Mouse (Mus musculus): Measurements from ENCODE around the gene Pcbd2. TPM values are rescaled to one million over a fixed set of nuclear protein-coding genes. Genes with fewer than 3 reads are reported as not detected.

The Pcbd2 gene
- polyA plus RNA-seq, 1 experiment from 2014 or later = 71.8 TPM

DNA sequence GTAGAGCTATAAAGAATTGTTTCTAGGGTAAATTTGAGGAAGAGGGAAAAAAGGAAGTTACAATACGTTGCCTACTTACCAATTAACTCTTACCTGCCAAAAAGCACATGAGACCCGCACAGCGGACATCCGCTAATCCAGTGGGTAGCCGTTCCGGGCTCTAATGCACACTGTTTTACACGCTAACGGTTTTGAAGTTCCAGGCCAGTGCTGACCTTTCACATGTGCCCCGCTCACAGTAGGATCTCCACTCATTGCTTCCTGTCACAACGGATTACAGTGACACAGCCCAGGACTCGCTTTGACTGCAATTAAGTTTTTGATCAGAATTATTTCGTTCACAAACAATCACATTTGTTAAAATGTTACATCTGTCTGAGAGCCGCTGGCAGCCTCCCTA is 27.2 kb downstream of the Pcbd2 start:
- no peak for ATAC-seq
- WGBS = 58% methylated on average over 13 of the region's 13 CpGs
- H3K27me3 ChIP-seq (replicated peaks) = no peaks in the 10 kb centered on the region
- H3K9ac ChIP-seq = no peak overlapping the region
- no peak overlapping the region for H3K4me3 ChIP-seq (replicated peaks)
- peaks cover 4% of the 10 kb centered on the region; the same call in 1 of the 2 replicates for H3K4me1 ChIP-seq (replicated peaks)
- H3K36me3 ChIP-seq = no peaks in the 10 kb centered on the region
- H3K9me3 ChIP-seq = no peaks in the 10 kb centered on the region
- no peak overlapping the region for H3K27ac ChIP-seq
- H3K4me2 ChIP-seq (replicated peaks) = no peak overlapping the region

DNA sequence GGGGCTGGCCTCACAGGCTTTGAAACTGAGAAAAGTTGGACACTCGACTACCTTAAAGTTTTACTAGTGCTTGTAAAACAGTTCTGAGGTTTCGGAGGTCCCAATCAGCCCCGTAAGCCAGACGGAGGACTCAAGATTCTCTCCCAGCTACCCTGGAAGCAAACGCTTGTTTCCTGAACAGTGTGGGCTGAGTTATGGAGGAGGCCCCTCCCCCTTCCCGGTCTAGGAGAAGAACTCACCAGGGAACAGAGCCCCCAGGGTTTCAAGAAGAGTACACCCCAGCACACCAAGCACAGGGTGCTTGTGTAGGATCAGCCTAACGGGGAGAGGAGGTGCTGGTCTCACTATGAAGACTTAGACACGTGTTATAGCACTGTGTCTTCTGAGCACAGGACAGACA is 29.6 kb downstream of the Pcbd2 start:
- Histone ChIP-seq H3K9ac (no peak overlapping the region), H3K27me3 (replicated peaks) (no peaks in the 10 kb centered on the region), H3K4me2 (replicated peaks) (peak overlapping the region; percentile 39), H3K36me3 (no peaks in the 10 kb centered on the region), H3K4me3 (replicated peaks) (no peak overlapping the region), H3K27ac (no peak overlapping the region), H3K9me3 (no peaks in the 10 kb centered on the region), H3K4me1 (replicated peaks) (peaks cover 4% of the 10 kb centered on the region; the same call in 1 of the 2 replicates)
- ATAC-seq = peak; percentile 72
- 31% methylated on average over 8 of the region's 8 CpGs for WGBS

DNA sequence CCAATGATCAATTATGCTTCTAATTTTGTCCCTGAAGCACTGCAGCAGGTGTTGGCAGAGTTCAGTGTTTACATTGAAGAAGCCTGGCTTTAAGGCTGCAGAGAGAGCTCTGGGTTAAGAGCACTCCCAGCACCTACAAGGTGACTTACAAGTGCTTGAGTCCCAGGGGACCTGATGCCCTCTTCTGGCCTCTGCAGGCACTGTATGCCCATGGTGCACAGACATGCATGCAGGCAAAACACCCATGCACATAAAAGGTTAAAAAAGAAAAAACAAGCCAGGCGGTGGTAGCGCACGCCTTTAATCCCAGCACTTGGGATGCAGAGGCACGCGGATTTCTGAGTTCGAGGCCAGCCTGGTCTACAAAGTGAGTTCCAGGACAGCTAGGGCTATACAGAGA is 30.5 kb downstream of the Pcbd2 start:
- H3K9me3 ChIP-seq = no peaks in the 10 kb centered on the region
- no peak; the same call in 1 of the 2 replicates for ATAC-seq
- no peaks in the 10 kb centered on the region for H3K27me3 ChIP-seq (replicated peaks)
- WGBS = 91% methylated on average over 6 of the region's 6 CpGs
- H3K27ac ChIP-seq = no peak overlapping the region
- H3K4me3 ChIP-seq (replicated peaks) = no peak overlapping the region
- no peak overlapping the region for H3K9ac ChIP-seq
- no peak overlapping the region for H3K4me2 ChIP-seq (replicated peaks)
- H3K36me3 ChIP-seq = no peaks in the 10 kb centered on the region
- H3K4me1 ChIP-seq (replicated peaks) = peaks cover 4% of the 10 kb centered on the region; the same call in 1 of the 2 replicates

DNA sequence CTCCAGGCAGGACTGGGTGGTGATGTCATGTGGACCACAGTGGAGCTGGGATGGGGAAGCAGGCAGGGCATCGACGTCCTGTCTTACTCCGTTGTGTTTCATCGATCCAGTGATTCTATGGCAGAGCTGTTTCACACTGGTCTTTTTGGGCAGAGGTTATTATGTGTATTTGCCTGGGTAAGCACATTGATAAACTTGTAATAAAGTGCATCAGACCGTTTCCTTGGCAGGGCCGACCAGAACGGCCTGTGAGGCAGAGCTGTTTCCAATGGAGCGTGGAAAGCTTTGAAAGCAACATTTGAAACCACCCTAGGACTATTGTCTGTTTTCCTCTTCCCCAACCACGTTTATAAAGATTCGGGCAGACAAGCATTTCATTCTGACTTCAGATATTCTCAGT is 33.4 kb downstream of the Pcbd2 start:
- WGBS = 64% methylated on average over 10 of the region's 10 CpGs
- Histone ChIP-seq H3K36me3 (no peaks in the 10 kb centered on the region), H3K4me3 (replicated peaks) (no peak overlapping the region), H3K27ac (no peak overlapping the region), H3K4me2 (replicated peaks) (no peak overlapping the region), H3K27me3 (replicated peaks) (no peaks in the 10 kb centered on the region), H3K4me1 (replicated peaks) (no peaks in the 10 kb centered on the region), H3K9ac (no peak overlapping the region), H3K9me3 (no peaks in the 10 kb centered on the region)
- ATAC-seq = no peak

DNA sequence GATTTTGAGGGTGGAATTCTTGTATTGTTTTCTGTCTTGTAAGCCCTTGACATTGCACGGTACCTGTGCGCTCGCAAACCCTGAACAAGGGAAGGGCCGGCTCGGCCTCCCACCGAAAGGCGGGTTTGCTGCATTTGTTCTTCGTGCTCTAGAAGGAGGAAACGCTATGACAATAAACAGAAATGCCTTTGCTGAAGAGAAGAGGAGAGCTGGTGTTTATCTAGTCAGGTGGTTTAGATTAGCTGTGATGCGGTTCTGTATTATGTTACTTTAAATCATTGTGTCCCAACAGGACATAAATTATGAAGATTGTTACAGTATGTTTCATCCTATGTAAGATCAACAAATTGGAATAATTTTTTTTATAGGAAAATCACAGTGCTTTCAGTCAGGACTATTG is 34.3 kb downstream of the Pcbd2 start:
- no peaks in the 10 kb centered on the region for H3K27me3 ChIP-seq (replicated peaks)
- H3K36me3 ChIP-seq = no peaks in the 10 kb centered on the region
- no peaks in the 10 kb centered on the region for H3K9me3 ChIP-seq
- H3K4me3 ChIP-seq (replicated peaks) = no peak overlapping the region
- no peak overlapping the region for H3K27ac ChIP-seq
- ATAC-seq = no peak
- 44% methylated on average over 10 of the region's 10 CpGs for WGBS
- no peaks in the 10 kb centered on the region for H3K4me1 ChIP-seq (replicated peaks)
- no peak overlapping the region for H3K9ac ChIP-seq
- H3K4me2 ChIP-seq (replicated peaks) = no peak overlapping the region

DNA sequence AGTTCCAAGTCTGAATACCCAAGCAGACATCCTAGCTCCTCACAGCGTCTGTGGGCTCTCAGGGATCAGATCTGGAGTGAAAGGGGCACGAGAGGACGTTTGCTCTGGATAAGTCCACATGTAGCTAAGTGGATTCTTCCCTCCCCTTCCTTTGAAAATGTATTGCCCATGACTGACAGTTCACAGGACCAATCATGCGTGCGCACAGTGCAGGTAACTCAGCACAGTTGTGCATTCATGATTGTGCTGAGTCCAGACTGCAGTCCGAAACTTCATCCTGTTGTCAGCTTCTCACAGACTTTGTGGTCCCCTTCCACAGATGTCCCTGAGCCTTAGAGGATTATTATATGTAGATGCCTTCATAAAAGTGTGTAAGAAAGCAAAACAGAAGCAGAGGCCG is 47.2 kb downstream of the Pcbd2 start:
- H3K27ac ChIP-seq = no peak overlapping the region

DNA sequence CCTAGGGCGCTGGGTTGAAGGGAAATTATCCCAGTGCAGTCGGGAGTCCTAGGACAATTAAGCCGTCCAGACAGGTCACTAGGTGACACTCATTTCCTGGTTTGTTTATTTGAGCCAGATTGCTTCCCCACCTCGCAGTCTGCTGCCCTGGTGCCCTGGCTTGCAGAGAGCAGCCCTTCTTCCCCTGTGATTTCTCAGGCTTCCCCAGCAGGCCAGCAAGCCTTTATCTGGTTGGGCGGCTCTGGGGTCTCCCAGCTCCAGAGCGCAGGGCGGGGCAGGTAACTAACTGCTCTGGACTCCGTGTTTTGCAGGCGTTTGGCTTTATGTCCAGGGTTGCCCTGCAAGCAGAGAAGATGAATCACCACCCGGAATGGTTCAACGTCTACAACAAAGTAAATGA is 47.9 kb downstream of the Pcbd2 start:
- Histone ChIP-seq H3K4me2 (replicated peaks) (no peak overlapping the region), H3K9me3 (no peaks in the 10 kb centered on the region), H3K9ac (no peak overlapping the region)

More for the DNA sequence above, 47.2 kb downstream of the Pcbd2 start:
- no peak overlapping the region for H3K4me2 ChIP-seq (replicated peaks)
- no peak overlapping the region for H3K4me3 ChIP-seq (replicated peaks)
- WGBS = 81% methylated on average over 7 of the region's 7 CpGs
- peaks cover 5% of the 10 kb centered on the region; the same call in 1 of the 2 replicates for H3K4me1 ChIP-seq (replicated peaks)
- no peak overlapping the region for H3K9ac ChIP-seq
- ATAC-seq = no peak
- H3K27me3 ChIP-seq (replicated peaks) = no peaks in the 10 kb centered on the region
- H3K9me3 ChIP-seq = no peaks in the 10 kb centered on the region
- no peaks in the 10 kb centered on the region for H3K36me3 ChIP-seq

DNA sequence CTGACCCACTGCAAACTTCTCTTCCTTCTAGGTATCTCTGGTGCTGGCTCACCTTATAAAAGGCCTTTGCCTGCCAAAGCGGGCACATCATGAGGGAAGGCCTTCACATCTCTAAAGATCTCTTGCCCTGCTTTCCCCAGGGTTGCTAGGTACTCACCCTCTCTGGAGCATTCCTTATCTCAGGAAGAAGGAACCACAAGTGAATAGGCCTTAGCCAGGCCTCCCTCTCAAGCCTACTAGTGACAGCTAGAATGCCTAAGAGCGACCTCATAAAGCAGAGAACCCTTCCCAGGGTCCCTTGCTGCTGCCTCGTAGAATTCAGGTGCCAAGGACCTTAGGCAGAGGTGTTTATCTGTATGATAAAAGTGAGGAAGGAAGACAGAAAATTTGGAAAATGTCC is 57.1 kb downstream of the Pcbd2 start, which contains the start of gene Catsper3:
Catsper3 (plus strand) TSS at position 301 of the 400 bp plus-strand sequence.
- Histone ChIP-seq H3K4me2 (replicated peaks) (no peak within 1 kb of the TSS), H3K4me1 (replicated peaks) (no peaks in the 10 kb centered on the region), H3K27ac (no peak within 1 kb of the TSS), H3K27me3 (replicated peaks) (no peaks in the 10 kb centered on the region), H3K9me3 (no peaks in the 10 kb centered on the region), H3K36me3 (no peaks in the 10 kb centered on the region), H3K4me3 (replicated peaks) (no peak within 1 kb of the TSS), H3K9ac (no peak within 1 kb of the TSS)
- WGBS = 73% methylated on average over 3 of the region's 3 CpGs
- no peak for ATAC-seq

More for the DNA sequence above, 47.9 kb downstream of the Pcbd2 start:
- ATAC-seq = no peak
- Histone ChIP-seq H3K27me3 (replicated peaks) (no peaks in the 10 kb centered on the region), H3K4me1 (replicated peaks) (peaks cover 5% of the 10 kb centered on the region; the same call in 1 of the 2 replicates), H3K4me3 (replicated peaks) (no peak overlapping the region), H3K27ac (no peak overlapping the region), H3K36me3 (no peaks in the 10 kb centered on the region)
- 21% methylated on average over 11 of the region's 11 CpGs for WGBS

DNA sequence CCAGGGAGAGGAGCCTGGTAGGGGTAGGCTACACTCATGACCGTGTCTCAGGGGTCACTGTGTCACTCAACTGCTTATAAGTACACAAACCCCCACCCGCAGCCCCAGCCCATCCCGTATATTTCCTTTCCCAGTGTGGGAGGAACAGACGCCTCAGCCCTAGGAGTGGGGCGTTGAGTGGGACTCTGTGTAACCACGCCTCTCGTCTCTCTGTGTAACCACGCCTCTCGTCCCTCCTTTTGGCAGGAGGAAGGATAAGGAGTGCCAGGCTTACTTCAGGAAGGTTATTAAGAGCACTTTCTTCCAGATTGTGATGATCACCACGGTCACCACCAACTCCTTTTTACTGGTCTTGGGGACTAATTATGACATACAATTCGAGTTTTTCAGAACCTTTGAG is 59.0 kb downstream of the Pcbd2 start:
- WGBS = 53% methylated on average over 11 of the region's 11 CpGs
- H3K9me3 ChIP-seq = no peaks in the 10 kb centered on the region
- 0 out of 2 replicates have a peak, but pooled peaks have one; percentile 23 for ATAC-seq
- no peaks in the 10 kb centered on the region for H3K4me1 ChIP-seq (replicated peaks)
- H3K36me3 ChIP-seq = no peaks in the 10 kb centered on the region
- no peak overlapping the region for H3K9ac ChIP-seq
- H3K27me3 ChIP-seq (replicated peaks) = no peaks in the 10 kb centered on the region
- H3K4me3 ChIP-seq (replicated peaks) = no peak overlapping the region
- no peak overlapping the region for H3K27ac ChIP-seq
- H3K4me2 ChIP-seq (replicated peaks) = no peak overlapping the region

DNA sequence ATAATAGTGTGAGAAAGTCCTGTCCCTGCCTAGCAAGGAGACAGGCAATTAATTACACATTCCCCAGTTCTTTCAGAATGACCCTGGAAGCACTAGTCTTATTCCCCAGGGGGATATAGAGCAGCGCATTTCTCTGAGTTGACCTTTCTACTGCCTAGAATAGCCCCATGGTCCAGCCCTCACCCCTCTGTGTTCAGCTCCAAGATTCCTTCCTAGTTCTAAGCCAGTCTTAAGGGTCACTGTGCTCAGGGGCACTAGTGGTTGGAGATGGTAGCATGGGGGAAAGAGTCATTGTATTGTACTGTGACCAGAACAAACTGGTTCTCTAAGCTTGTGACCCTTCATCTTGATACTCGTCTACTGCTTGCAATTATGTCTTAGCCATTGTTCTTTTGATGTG is 74.1 kb downstream of the Pcbd2 start:
- no peak overlapping the region for H3K27ac ChIP-seq
- no peaks in the 10 kb centered on the region for H3K4me1 ChIP-seq (replicated peaks)
- H3K36me3 ChIP-seq = no peaks in the 10 kb centered on the region
- no peak overlapping the region for H3K4me2 ChIP-seq (replicated peaks)
- H3K9me3 ChIP-seq = no peaks in the 10 kb centered on the region
- no peak overlapping the region for H3K9ac ChIP-seq
- WGBS = 77% methylated on average over 2 of the region's 2 CpGs
- no peaks in the 10 kb centered on the region for H3K27me3 ChIP-seq (replicated peaks)
- ATAC-seq = no peak
- no peak overlapping the region for H3K4me3 ChIP-seq (replicated peaks)

DNA sequence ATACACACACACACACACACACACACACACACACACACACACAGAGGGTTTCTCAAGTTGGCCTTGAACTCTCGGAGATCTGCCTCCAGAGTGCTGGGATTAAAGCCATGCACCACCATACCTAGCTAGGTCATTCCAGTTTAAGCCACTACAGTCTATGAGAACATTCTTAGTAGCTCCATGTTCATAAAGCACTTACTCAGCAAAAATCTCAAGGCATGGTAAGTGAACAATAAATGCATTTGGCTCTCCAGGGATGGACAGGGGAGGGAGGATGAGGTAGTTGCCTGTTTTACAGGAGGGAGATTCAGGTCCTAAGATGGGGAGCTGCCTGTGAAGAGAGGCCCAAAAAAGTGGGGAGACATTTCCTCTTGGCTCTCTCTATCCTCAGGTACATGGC is 76.8 kb downstream of the Pcbd2 start:
- no peaks in the 10 kb centered on the region for H3K27me3 ChIP-seq (replicated peaks)
- WGBS = 94% methylated on average over 1 of the region's 1 CpGs
- H3K36me3 ChIP-seq = no peaks in the 10 kb centered on the region
- no peaks in the 10 kb centered on the region for H3K9me3 ChIP-seq
- H3K4me2 ChIP-seq (replicated peaks) = no peak overlapping the region
- no peak overlapping the region for H3K4me3 ChIP-seq (replicated peaks)
- H3K9ac ChIP-seq = no peak overlapping the region
- no peak overlapping the region for H3K27ac ChIP-seq
- ATAC-seq = no peak
- H3K4me1 ChIP-seq (replicated peaks) = no peaks in the 10 kb centered on the region

DNA sequence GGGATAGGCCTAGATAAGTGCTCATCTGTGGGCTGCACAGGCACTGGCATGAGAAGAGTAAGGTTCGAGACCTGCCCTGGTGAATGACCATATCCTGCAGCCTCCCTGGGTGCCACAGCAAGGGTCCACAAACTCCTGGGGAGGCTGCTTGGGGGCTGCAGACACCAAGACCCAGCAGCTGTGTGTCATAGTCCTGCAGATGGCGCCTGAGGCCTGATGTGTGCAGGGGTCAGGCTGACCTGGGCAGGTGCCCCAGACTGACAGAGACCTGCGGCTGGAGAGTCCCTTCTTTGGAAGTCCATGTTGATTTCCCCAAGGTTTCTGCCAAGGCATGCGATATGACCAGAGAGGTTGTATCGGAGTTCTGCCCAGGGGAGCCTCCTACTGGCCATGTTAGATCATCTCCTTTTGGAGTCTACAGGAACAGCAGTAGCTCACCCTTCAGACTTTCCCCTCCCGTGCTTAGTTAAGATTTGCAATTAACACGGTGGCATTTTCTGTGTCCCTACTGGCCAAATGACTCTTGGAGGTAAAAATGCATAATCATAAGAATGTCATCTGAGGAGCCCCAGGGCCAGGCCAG is 82.0 kb downstream of the Pcbd2 start:
- Histone ChIP-seq H3K9me3 (no peaks in the 10 kb centered on the region), H3K27ac (no peak overlapping the region), H3K27me3 (replicated peaks) (no peaks in the 10 kb centered on the region), H3K36me3 (no peaks in the 10 kb centered on the region), H3K9ac (no peak overlapping the region), H3K4me2 (replicated peaks) (no peak overlapping the region), H3K4me1 (replicated peaks) (no peaks in the 10 kb centered on the region), H3K4me3 (replicated peaks) (no peak overlapping the region)
- WGBS = 67% methylated on average over 7 of the region's 7 CpGs
- no peak for ATAC-seq

DNA sequence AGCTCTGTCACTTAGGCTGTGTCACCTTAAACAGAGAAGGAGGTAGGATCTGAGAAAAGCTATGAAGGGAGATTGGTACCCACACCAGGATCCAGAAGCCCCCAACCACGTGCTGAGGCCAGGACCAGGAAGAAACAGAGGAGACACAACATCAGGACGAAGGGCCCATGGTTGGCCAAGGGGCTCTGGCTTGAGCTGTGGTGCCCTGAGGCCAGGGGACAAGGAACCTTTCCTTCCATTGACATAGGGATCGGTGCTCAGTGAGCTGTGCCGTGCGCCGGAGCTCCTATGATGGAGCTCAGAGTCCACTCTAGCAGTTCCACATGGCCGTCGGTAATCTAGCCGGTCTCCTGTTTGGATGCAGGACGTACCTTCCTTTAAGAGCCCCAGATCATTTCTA is 82.5 kb downstream of the Pcbd2 start:
- Histone ChIP-seq H3K27ac (no peak overlapping the region), H3K36me3 (no peaks in the 10 kb centered on the region), H3K4me1 (replicated peaks) (no peaks in the 10 kb centered on the region), H3K9ac (no peak overlapping the region), H3K9me3 (no peaks in the 10 kb centered on the region), H3K4me3 (replicated peaks) (no peak overlapping the region), H3K27me3 (replicated peaks) (no peaks in the 10 kb centered on the region), H3K4me2 (replicated peaks) (no peak overlapping the region)
- 95% methylated on average over 10 of the region's 10 CpGs for WGBS
- ATAC-seq = no peak

All from intestine, embryonic 15.5 days (tissue).